Mouse (Mus musculus): ENCODE results near the gene Stard10. TPM values are rescaled to one million over a fixed set of nuclear protein-coding genes. Genes with fewer than 3 reads are reported as not detected.
A peak's percentile ranks its signal among the peaks of the same experiment; 100 is the strongest.

The Stard10 gene
- 26.3 and 28.1 TPM in 2 replicates for polyA plus RNA-seq (2012; rRNA removed)
- 30.7 and 32.1 TPM in 2 replicates for polyA plus RNA-seq (2014; fragmentation: Nextera tagmentation; extraction: Ambion mirVana)

- Histone ChIP-seq H3K9me3 (ENCODE audit: control insufficient read depth, low read length) (no peaks in the 10 kb centered on the region), H3K9ac (ENCODE audit: low read depth, low read length, severe bottlenecking) (no peak within 1 kb of the TSS)
Measured at GRCm38 (mm10) chr7:101317014-101317413, at the start of gene Stard10. Gene Stard10, plus strand, starts transcription at chr7:101317086.

GRCm38 (mm10) chr7:101267457-101268259 lies 49.2 kb upstream of the Stard10 start:
- H3K4me2 ChIP-seq (replicated peaks; ENCODE audit: low read depth, low read length, severe bottlenecking), result no peak overlapping the region
- H3K9ac ChIP-seq (ENCODE audit: low read depth, low read length, severe bottlenecking), result no peak overlapping the region
- peaks cover 11% of the 10 kb centered on the region for H3K36me3 ChIP-seq (ENCODE audit: control insufficient read depth, insufficient read depth, low read length)
- DNase-seq (ENCODE audit: low spot score), result peak; percentile 31
- H3K4me3 ChIP-seq (replicated peaks; ENCODE audit: low read length), result no peak overlapping the region
- H3K27ac ChIP-seq (replicated peaks; ENCODE audit: low read depth, low read length), result no peak overlapping the region
- no peaks in the 10 kb centered on the region for H3K9me3 ChIP-seq (ENCODE audit: control insufficient read depth, low read length)
- WGBS, result 68% methylated on average over 3 of the region's 3 CpGs
- no peak for TF ChIP-seq POLR2A (IDR thresholded peaks at IDR 0.05; ENCODE audit: borderline replicate concordance, extremely low read depth, insufficient read depth, insufficient read length)
- no peaks in the 10 kb centered on the region for H3K4me1 ChIP-seq (ENCODE audit: control insufficient read depth, insufficient read depth, low read length)
- ATAC-seq (ENCODE audit: low FRiP score, low read depth), result no peak
- H3K27me3 ChIP-seq (ENCODE audit: control insufficient read depth, insufficient read depth, low read length), result no peaks in the 10 kb centered on the region

More at GRCm38 (mm10) chr7:101317014-101317413, at the start of gene Stard10:
- DNase-seq (ENCODE audit: low spot score), result no peak
- ATAC-seq (ENCODE audit: low FRiP score, low read depth), result no peak
- no peaks in the 10 kb centered on the region for H3K36me3 ChIP-seq (ENCODE audit: control insufficient read depth, insufficient read depth, low read length)
- TF ChIP-seq POLR2A (IDR thresholded peaks at IDR 0.05; ENCODE audit: borderline replicate concordance, extremely low read depth, insufficient read depth, insufficient read length), result no peak
- H3K4me2 ChIP-seq (replicated peaks; ENCODE audit: low read depth, low read length, severe bottlenecking), result no peak within 1 kb of the TSS
- no peaks in the 10 kb centered on the region; the same call in 1 of the 2 replicates for H3K27me3 ChIP-seq (ENCODE audit: control insufficient read depth, insufficient read depth, low read length)
- WGBS, result 78% methylated on average over 3 of the region's 3 CpGs
- peaks cover 7% of the 10 kb centered on the region; the same call in 1 of the 2 replicates for H3K4me1 ChIP-seq (ENCODE audit: control insufficient read depth, insufficient read depth, low read length)
- H3K27ac ChIP-seq (replicated peaks; ENCODE audit: low read depth, low read length), result no peak within 1 kb of the TSS
- no peak within 1 kb of the TSS for H3K4me3 ChIP-seq (replicated peaks; ENCODE audit: low read length)

DNA sequence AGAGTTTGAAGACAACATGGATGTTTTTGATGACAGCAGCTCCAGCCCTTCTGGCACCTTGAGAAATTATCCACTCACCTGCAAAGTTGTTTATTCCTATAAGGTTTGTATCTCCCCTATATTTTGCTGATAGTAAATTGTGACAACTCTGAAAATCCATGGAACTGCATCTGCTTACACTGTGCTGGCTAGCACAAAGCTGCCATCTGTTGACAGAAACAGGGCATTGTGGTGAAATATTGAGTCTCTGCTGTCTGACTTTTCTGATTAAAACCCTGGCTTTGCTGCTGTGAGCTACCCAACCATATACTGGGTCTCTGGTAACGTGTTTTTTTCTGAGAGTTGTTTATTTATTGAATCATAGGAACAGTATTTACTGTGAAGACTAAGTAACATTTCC lies 45.3 kb upstream of the Stard10 start:
- Histone ChIP-seq H3K4me2 (replicated peaks; ENCODE audit: low read depth, low read length, severe bottlenecking) (no peak overlapping the region), H3K36me3 (ENCODE audit: control insufficient read depth, insufficient read depth, low read length) (peaks cover 34% of the 10 kb centered on the region), H3K27me3 (ENCODE audit: control insufficient read depth, insufficient read depth, low read length) (no peaks in the 10 kb centered on the region), H3K4me3 (replicated peaks; ENCODE audit: low read length) (no peak overlapping the region), H3K27ac (replicated peaks; ENCODE audit: low read depth, low read length) (no peak overlapping the region), H3K9ac (ENCODE audit: low read depth, low read length, severe bottlenecking) (no peak overlapping the region), H3K4me1 (ENCODE audit: control insufficient read depth, insufficient read depth, low read length) (no peaks in the 10 kb centered on the region), H3K9me3 (ENCODE audit: control insufficient read depth, low read length) (no peaks in the 10 kb centered on the region)
- DNase-seq (ENCODE audit: low spot score) (no peak), ATAC-seq (ENCODE audit: low FRiP score, low read depth) (no peak)
- TF ChIP-seq POLR2A (IDR thresholded peaks at IDR 0.05; ENCODE audit: borderline replicate concordance, extremely low read depth, insufficient read depth, insufficient read length), result no peak
- 86% methylated on average over 1 of the region's 1 CpGs for WGBS

- no peak for DNase-seq (ENCODE audit: low spot score)
- Histone ChIP-seq H3K4me2 (replicated peaks; ENCODE audit: low read depth, low read length, severe bottlenecking) (no peak overlapping the region), H3K27ac (replicated peaks; ENCODE audit: low read depth, low read length) (no peak overlapping the region), H3K9me3 (ENCODE audit: control insufficient read depth, low read length) (no peaks in the 10 kb centered on the region), H3K27me3 (ENCODE audit: control insufficient read depth, insufficient read depth, low read length) (no peaks in the 10 kb centered on the region), H3K9ac (ENCODE audit: low read depth, low read length, severe bottlenecking) (no peak overlapping the region), H3K4me3 (replicated peaks; ENCODE audit: low read length) (no peak overlapping the region), H3K36me3 (ENCODE audit: control insufficient read depth, insufficient read depth, low read length) (peaks cover 44% of the 10 kb centered on the region), H3K4me1 (ENCODE audit: control insufficient read depth, insufficient read depth, low read length) (no peaks in the 10 kb centered on the region)
- TF ChIP-seq POLR2A (IDR thresholded peaks at IDR 0.05; ENCODE audit: borderline replicate concordance, extremely low read depth, insufficient read depth, insufficient read length), result no peak
- ATAC-seq (ENCODE audit: low FRiP score, low read depth), result no peak
- WGBS, result 91% methylated on average over 8 of the region's 8 CpGs
Measured at GRCm38 (mm10) chr7:101272466-101273160, 44.3 kb upstream of the Stard10 start.

DNA sequence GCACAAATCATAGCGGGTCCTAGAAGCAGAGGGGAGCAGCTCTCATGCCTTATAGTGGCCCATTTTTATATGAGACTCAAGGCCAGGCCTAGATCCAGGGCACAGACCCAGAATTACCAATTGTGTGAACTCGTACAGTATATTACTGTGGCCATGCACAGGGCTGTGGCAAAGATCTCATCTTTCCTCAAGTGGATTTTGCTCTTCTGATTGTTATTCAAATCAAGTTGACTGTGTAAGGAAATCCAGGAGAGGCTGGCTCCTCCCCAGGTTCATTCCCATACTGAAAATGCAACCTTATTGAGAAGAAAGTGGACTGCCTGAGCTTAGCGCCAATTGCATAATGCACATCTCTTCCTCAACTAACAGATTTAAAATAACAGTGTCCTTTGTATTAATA lies 34.2 kb upstream of the Stard10 start:
- H3K27me3 ChIP-seq (ENCODE audit: control insufficient read depth, insufficient read depth, low read length), result no peaks in the 10 kb centered on the region
- H3K4me3 ChIP-seq (replicated peaks; ENCODE audit: low read length), result no peak overlapping the region
- DNase-seq (ENCODE audit: low spot score), result no peak
- H3K4me1 ChIP-seq (ENCODE audit: control insufficient read depth, insufficient read depth, low read length), result peaks cover 7% of the 10 kb centered on the region
- no peak for TF ChIP-seq POLR2A (IDR thresholded peaks at IDR 0.05; ENCODE audit: borderline replicate concordance, extremely low read depth, insufficient read depth, insufficient read length)
- H3K27ac ChIP-seq (replicated peaks; ENCODE audit: low read depth, low read length), result no peak overlapping the region
- no peak overlapping the region for H3K9ac ChIP-seq (ENCODE audit: low read depth, low read length, severe bottlenecking)
- no peaks in the 10 kb centered on the region for H3K9me3 ChIP-seq (ENCODE audit: control insufficient read depth, low read length)
- WGBS, result 89% methylated on average over 3 of the region's 3 CpGs
- peaks cover 56% of the 10 kb centered on the region for H3K36me3 ChIP-seq (ENCODE audit: control insufficient read depth, insufficient read depth, low read length)
- ATAC-seq (ENCODE audit: low FRiP score, low read depth), result no peak
- no peak overlapping the region for H3K4me2 ChIP-seq (replicated peaks; ENCODE audit: low read depth, low read length, severe bottlenecking)
